Mouse (Mus musculus): Measurements from ENCODE around the gene Unc13d. TPM values are rescaled to one million over a fixed set of nuclear protein-coding genes. Genes with fewer than 3 reads are reported as not detected.
"Not testable (repeated sequence)": the region's sequence is repeated elsewhere in the genome, so short reads cannot be mapped to it uniquely, and the experiment has no call there.

Unc13d gene
- 3.2 and 5.9 TPM in 2 replicates for polyA plus RNA-seq (2015; fragmentation: Nextera tagmentation; extraction: Ambion mirVana)

DNA sequence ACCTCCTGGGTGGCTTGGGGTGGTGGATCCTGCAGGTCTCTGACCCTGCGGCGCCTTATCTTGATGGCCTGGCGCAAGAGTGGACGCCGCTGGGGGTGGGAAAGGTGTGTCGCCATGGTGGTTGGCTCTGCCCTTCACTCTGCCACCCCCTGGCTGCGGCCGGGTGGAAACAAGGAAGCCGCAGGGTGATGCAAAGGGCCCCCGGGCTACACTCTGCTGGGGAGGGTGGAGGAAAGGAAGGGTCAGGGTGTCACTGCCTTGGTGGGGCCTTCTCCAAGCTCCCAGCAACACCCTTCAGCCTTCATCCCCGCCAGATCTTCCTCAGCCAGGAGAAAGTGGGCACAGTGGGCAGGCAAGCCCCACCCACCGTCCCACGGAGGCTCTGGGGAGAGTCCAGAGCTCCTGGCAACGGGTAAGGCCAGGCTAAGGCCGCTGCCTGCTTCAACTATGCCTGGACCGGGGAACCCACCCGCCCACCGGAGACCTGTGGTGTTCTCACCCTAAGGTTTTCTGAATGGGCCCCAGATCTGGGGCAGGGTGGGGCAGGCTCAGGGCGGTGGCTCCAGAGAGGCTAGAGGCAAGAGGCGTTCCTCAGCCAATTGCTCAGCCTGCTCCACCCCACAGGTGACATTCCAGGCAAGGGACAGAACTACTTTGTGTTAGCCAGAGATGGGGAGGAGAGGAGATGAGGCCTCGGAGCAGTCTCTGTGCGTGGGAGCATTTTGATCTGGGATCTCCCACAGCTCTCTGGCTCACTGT lies at the start of gene Unc13d:
TSS of gene Unc13d (minus strand) at position 516 of the 759 bp plus-strand sequence.
- Histone ChIP-seq H3K36me3 (ENCODE audit: control insufficient read depth, insufficient read depth) (peaks cover 34% of the 10 kb centered on the region), H3K9me3 (replicated peaks; ENCODE audit: control insufficient read depth, low read length) (no peaks in the 10 kb centered on the region), H3K4me1 (ENCODE audit: control insufficient read depth, insufficient read depth, low read length) (peaks cover 11% of the 10 kb centered on the region), H3K4me3 (ENCODE audit: low read length) (peak within 1 kb of the TSS; percentile 36), H3K4me2 (ENCODE audit: low read depth, low read length) (peak within 1 kb of the TSS; percentile 47), H3K27me3 (ENCODE audit: control insufficient read depth, insufficient read depth, low read length) (no peaks in the 10 kb centered on the region), H3K9ac (ENCODE audit: low read length) (peak within 1 kb of the TSS; percentile 62), H3K27ac (ENCODE audit: low read length) (peak within 1 kb of the TSS; percentile 67)
- WGBS, result 55% methylated on average over 22 of the region's 22 CpGs
- ATAC-seq (replicated peaks; ENCODE audit: extremely low read depth, insufficient read depth, low FRiP score), result peak; percentile 30; the same call in 1 of the 2 replicates

- H3K27me3 ChIP-seq (ENCODE audit: control insufficient read depth, insufficient read depth, low read length), result no peaks in the 10 kb centered on the region
- peaks cover 19% of the 10 kb centered on the region for H3K4me1 ChIP-seq (ENCODE audit: control insufficient read depth, insufficient read depth, low read length)
- no peak overlapping the region for H3K9ac ChIP-seq (ENCODE audit: low read length)
- peaks cover 12% of the 10 kb centered on the region for H3K36me3 ChIP-seq (ENCODE audit: control insufficient read depth, insufficient read depth)
- H3K9me3 ChIP-seq (replicated peaks; ENCODE audit: control insufficient read depth, low read length), result no peaks in the 10 kb centered on the region
- 97% methylated on average over 15 of the region's 15 CpGs for WGBS
- H3K4me3 ChIP-seq (ENCODE audit: low read length), result no peak overlapping the region
- ATAC-seq (replicated peaks; ENCODE audit: extremely low read depth, insufficient read depth, low FRiP score), result no peak
- no peak overlapping the region for H3K27ac ChIP-seq (ENCODE audit: low read length)
- no peak overlapping the region for H3K4me2 ChIP-seq (ENCODE audit: low read depth, low read length)
These were observed 48.5 kb upstream of the Unc13d start for GRCm38 (mm10) chr11:116126261-116126660.

GRCm38 (mm10) chr11:116121731-116122245 lies 44.0 kb upstream of the Unc13d start:
- not testable (repeated sequence) for H3K9me3 ChIP-seq (replicated peaks; ENCODE audit: control insufficient read depth, low read length)
- 93% methylated on average over 8 of the region's 8 CpGs for WGBS

DNA sequence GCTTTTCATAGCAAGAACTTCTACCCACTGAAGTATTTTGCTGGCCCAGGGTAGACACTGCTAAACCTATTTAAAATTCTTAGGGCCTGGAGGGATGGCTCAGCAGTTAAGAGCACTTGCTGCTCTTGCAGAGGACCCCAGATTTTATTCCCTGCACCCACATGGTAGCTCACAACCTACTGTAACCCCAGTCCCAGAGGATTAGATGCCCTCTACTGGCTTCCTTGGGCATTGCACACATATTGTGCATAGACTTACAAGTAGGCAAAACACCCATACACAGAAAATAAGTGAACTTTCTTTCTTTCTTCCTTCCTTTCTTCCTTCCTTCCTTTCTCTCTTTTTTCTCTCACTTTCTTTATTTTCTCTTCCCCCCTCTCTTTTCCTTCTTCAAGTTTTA lies 40.1 kb upstream of the Unc13d start:
- no peak overlapping the region for H3K4me2 ChIP-seq (ENCODE audit: low read depth, low read length)
- no peaks in the 10 kb centered on the region for H3K4me1 ChIP-seq (ENCODE audit: control insufficient read depth, insufficient read depth, low read length)
- H3K27me3 ChIP-seq (ENCODE audit: control insufficient read depth, insufficient read depth, low read length), result no peaks in the 10 kb centered on the region
- no peak for ATAC-seq (replicated peaks; ENCODE audit: extremely low read depth, insufficient read depth, low FRiP score)
- no peaks in the 10 kb centered on the region for H3K36me3 ChIP-seq (ENCODE audit: control insufficient read depth, insufficient read depth)
- no peak overlapping the region for H3K4me3 ChIP-seq (ENCODE audit: low read length)
- no peak overlapping the region for H3K27ac ChIP-seq (ENCODE audit: low read length)
- H3K9ac ChIP-seq (ENCODE audit: low read length), result no peak overlapping the region
- H3K9me3 ChIP-seq (replicated peaks; ENCODE audit: control insufficient read depth, low read length), result no peaks in the 10 kb centered on the region

More at GRCm38 (mm10) chr11:116121731-116122245, 44.0 kb upstream of the Unc13d start:
- H3K36me3 ChIP-seq (ENCODE audit: control insufficient read depth, insufficient read depth), result peaks cover 12% of the 10 kb centered on the region
- H3K9ac ChIP-seq (ENCODE audit: low read length); ATAC-seq (replicated peaks; ENCODE audit: extremely low read depth, insufficient read depth, low FRiP score); H3K27me3 ChIP-seq (ENCODE audit: control insufficient read depth, insufficient read depth, low read length); H3K27ac ChIP-seq (ENCODE audit: low read length); H3K4me2 ChIP-seq (ENCODE audit: low read depth, low read length); H3K4me1 ChIP-seq (ENCODE audit: control insufficient read depth, insufficient read depth, low read length); H3K4me3 ChIP-seq (ENCODE audit: low read length): not testable (repeated sequence)

DNA sequence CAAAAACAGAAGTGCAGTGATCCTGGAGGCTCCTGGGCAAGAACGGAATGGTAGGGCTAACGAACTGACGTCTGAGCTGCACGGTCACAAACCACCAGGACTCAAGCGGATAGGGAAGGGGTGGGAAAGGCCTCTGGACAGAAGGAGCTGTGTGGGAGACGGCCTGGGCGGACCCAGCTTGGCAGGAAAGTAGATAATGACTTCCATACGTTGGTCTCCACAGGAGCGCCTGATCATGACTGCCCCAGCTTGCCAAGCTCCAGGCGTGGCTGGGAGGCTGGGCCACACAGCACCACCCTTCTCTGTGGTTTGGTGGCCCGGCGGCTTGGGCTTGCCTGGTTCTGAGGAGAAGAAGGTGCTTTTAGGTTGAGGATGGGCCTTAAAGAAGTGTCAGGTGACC lies 39.5 kb upstream of the Unc13d start:
- H3K9me3 ChIP-seq (replicated peaks; ENCODE audit: control insufficient read depth, low read length), result no peaks in the 10 kb centered on the region
- ATAC-seq (replicated peaks; ENCODE audit: extremely low read depth, insufficient read depth, low FRiP score), result no peak
- H3K4me2 ChIP-seq (ENCODE audit: low read depth, low read length), result no peak overlapping the region
- 69% methylated on average over 12 of the region's 12 CpGs for WGBS
- H3K4me1 ChIP-seq (ENCODE audit: control insufficient read depth, insufficient read depth, low read length), result no peaks in the 10 kb centered on the region
- no peaks in the 10 kb centered on the region for H3K36me3 ChIP-seq (ENCODE audit: control insufficient read depth, insufficient read depth)
- H3K4me3 ChIP-seq (ENCODE audit: low read length), result no peak overlapping the region
- no peak overlapping the region for H3K27ac ChIP-seq (ENCODE audit: low read length)
- H3K9ac ChIP-seq (ENCODE audit: low read length), result no peak overlapping the region
- H3K27me3 ChIP-seq (ENCODE audit: control insufficient read depth, insufficient read depth, low read length), result no peaks in the 10 kb centered on the region

DNA sequence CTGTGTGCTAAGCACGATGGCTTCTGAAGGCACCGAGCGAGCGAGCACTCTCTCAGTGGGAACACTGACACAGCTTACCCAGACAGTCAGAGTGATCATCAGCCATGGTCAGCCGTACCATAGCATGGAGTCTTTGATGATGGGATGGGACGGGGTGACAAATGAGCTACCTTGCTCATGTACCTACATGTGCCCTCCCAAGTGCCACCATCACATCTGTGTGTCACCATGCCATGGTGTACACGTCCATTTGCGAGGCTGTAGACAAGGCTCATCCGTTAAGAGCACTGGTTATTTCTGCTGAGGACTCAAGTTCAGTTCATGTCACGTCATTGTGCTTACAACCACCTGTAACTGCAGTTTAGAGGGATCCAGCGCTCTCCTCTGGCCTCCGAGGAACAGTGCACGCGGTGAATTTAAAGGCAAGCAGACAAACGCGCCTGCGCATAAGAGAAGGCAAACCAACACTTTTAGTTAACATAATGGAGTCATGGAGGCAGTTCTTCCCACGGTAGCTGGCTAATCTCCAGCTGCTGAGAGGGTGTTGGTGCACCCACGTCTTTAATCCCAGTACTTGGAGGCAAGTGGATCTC lies 33.9 kb upstream of the Unc13d start:
- no peak overlapping the region for H3K4me2 ChIP-seq (ENCODE audit: low read depth, low read length)
- H3K36me3 ChIP-seq (ENCODE audit: control insufficient read depth, insufficient read depth), result 0 out of 2 replicates have a peak, but pooled peaks cover 3% of the 10 kb centered on the region
- WGBS, result 86% methylated on average over 19 of the region's 19 CpGs
- peaks cover 19% of the 10 kb centered on the region for H3K4me1 ChIP-seq (ENCODE audit: control insufficient read depth, insufficient read depth, low read length)
- no peak overlapping the region for H3K9ac ChIP-seq (ENCODE audit: low read length)
- no peak overlapping the region for H3K4me3 ChIP-seq (ENCODE audit: low read length)
- no peak for ATAC-seq (replicated peaks; ENCODE audit: extremely low read depth, insufficient read depth, low FRiP score)
- H3K27ac ChIP-seq (ENCODE audit: low read length), result no peak overlapping the region
- H3K27me3 ChIP-seq (ENCODE audit: control insufficient read depth, insufficient read depth, low read length), result no peaks in the 10 kb centered on the region
- H3K9me3 ChIP-seq (replicated peaks; ENCODE audit: control insufficient read depth, low read length), result no peaks in the 10 kb centered on the region

- Histone ChIP-seq H3K36me3 (ENCODE audit: control insufficient read depth, insufficient read depth) (0 out of 2 replicates have a peak, but pooled peaks cover 6% of the 10 kb centered on the region), H3K4me2 (ENCODE audit: low read depth, low read length) (peak overlapping the region; percentile 72), H3K27me3 (ENCODE audit: control insufficient read depth, insufficient read depth, low read length) (no peaks in the 10 kb centered on the region), H3K4me1 (ENCODE audit: control insufficient read depth, insufficient read depth, low read length) (peaks cover 25% of the 10 kb centered on the region), H3K27ac (ENCODE audit: low read length) (peak overlapping the region; percentile 84), H3K4me3 (ENCODE audit: low read length) (peak overlapping the region; percentile 84), H3K9me3 (replicated peaks; ENCODE audit: control insufficient read depth, low read length) (no peaks in the 10 kb centered on the region), H3K9ac (ENCODE audit: low read length) (peak overlapping the region; percentile 28; the same call in 1 of the 2 replicates)
- 85% methylated on average over 4 of the region's 4 CpGs for WGBS
- no peak for ATAC-seq (replicated peaks; ENCODE audit: extremely low read depth, insufficient read depth, low FRiP score)
These were observed 33.3 kb upstream of the Unc13d start for GRCm38 (mm10) chr11:116111067-116111466.

- H3K27me3 ChIP-seq (ENCODE audit: control insufficient read depth, insufficient read depth, low read length), result no peaks in the 10 kb centered on the region
- H3K4me1 ChIP-seq (ENCODE audit: control insufficient read depth, insufficient read depth, low read length), result peaks cover 28% of the 10 kb centered on the region
- peak overlapping the region; percentile 72 for H3K4me2 ChIP-seq (ENCODE audit: low read depth, low read length)
- no peaks in the 10 kb centered on the region for H3K9me3 ChIP-seq (replicated peaks; ENCODE audit: control insufficient read depth, low read length)
- H3K4me3 ChIP-seq (ENCODE audit: low read length), result peak overlapping the region; percentile 84
- ATAC-seq (replicated peaks; ENCODE audit: extremely low read depth, insufficient read depth, low FRiP score), result peak; percentile 24
- H3K9ac ChIP-seq (ENCODE audit: low read length), result peak overlapping the region; percentile 95
- 9% methylated on average over 10 of the region's 10 CpGs for WGBS
- peaks cover 10% of the 10 kb centered on the region for H3K36me3 ChIP-seq (ENCODE audit: control insufficient read depth, insufficient read depth)
- peak overlapping the region; percentile 84 for H3K27ac ChIP-seq (ENCODE audit: low read length)
These were observed 32.8 kb upstream of the Unc13d start for GRCm38 (mm10) chr11:116110540-116110939.

GRCm38 (mm10) chr11:116110131-116110530 lies 32.4 kb upstream of the Unc13d start:
- H3K27me3 ChIP-seq (ENCODE audit: control insufficient read depth, insufficient read depth, low read length), result no peaks in the 10 kb centered on the region
- H3K4me2 ChIP-seq (ENCODE audit: low read depth, low read length), result peak overlapping the region; percentile 72
- under 1% methylated on average over 35 of the region's 35 CpGs for WGBS
- H3K27ac ChIP-seq (ENCODE audit: low read length), result peak overlapping the region; percentile 84
- peaks cover 11% of the 10 kb centered on the region for H3K36me3 ChIP-seq (ENCODE audit: control insufficient read depth, insufficient read depth)
- H3K4me3 ChIP-seq (ENCODE audit: low read length), result peak overlapping the region; percentile 84
- peaks cover 29% of the 10 kb centered on the region for H3K4me1 ChIP-seq (ENCODE audit: control insufficient read depth, insufficient read depth, low read length)
- peak; percentile 91 for ATAC-seq (replicated peaks; ENCODE audit: extremely low read depth, insufficient read depth, low FRiP score)
- H3K9me3 ChIP-seq (replicated peaks; ENCODE audit: control insufficient read depth, low read length), result no peaks in the 10 kb centered on the region
- H3K9ac ChIP-seq (ENCODE audit: low read length), result peak overlapping the region; percentile 95
